Comparison of ENCODE assay signal across 14 mouse cellular contexts in genomic region chr5:98782066-98782465, GRCm38 (mm10).
A peak's percentile ranks its signal among the peaks of the same experiment; 100 is the strongest.
DNase-seq lines count a peak whose midpoint lies in the region.
"Had no signal": no experiment of that assay in that cellular context is flagged by ENCODE, and none has a peak within 500 bp of the region (broad histone marks: within the 10 kb centered on the region; RNA-seq: fewer than 3 reads in every experiment).

No protein-coding gene starts in this region.

- DNase-seq in urinary bladder, adult 18-20 months (ENCODE audit: low spot score in 2 of 2): peak; percentile 21 to 52
- no peak for DNase-seq in urinary bladder, postnatal 10 days (ENCODE audit: low spot score)
- DNase-seq in urinary bladder, postnatal 25 days (ENCODE audit: low spot score): peak; percentile 37
- DNase-seq in urinary bladder, postnatal 4 days (ENCODE audit: low spot score in 2 of 2): no peak
- no peak for DNase-seq in left cerebral cortex, postnatal 14 days (ENCODE audit: low spot score in 2 of 2)
- DNase-seq: adrenal gland, adult 8-10 months; adrenal gland, postnatal 14 days; adrenal gland, postnatal 36 days; cerebellum, adult 11-12 months; cerebellum, adult 2 months; cerebellum, adult 9-10 months; cerebellum, postnatal 10 days; cerebellum, postnatal 25 days; forebrain, postnatal 0 days had no signal

- intact Hi-C loops in left cerebral cortex, postnatal 14 days (cut with DNase I): no loop called here

Comparison
In these comparisons a context has a peak if more than half of its experiments do, and no peak if none do; other contexts are left out.
1. DNase-seq: peak in urinary bladder, adult 18-20 months (2 of 2) and urinary bladder, postnatal 25 days (single experiment); none in urinary bladder, postnatal 10 days (single experiment), urinary bladder, postnatal 4 days (0 of 2) and left cerebral cortex, postnatal 14 days (0 of 2).